Mouse (Mus musculus): Measurements from ENCODE around the gene Car4. TPM values are rescaled to one million over a fixed set of nuclear protein-coding genes. Genes with fewer than 3 reads are reported as not detected.

Gene Car4
- not detected for total RNA-seq (2023)

GRCm38 (mm10) chr11:84957591-84958270 lies at the start of gene Car4:
Gene Car4 (plus strand): TSS chr11:84957786.

GRCm38 (mm10) chr11:84916053-84916702 lies 41.4 kb upstream of the Car4 start, which contains the start of gene Znhit3:
Gene Znhit3 (minus strand): TSS chr11:84916366.

Other genes with a start within 250 kb of the Car4 start
- gene Mrm1, start 138.3 kb upstream of the Car4 start, total RNA-seq (2023): 1 to 10 TPM; 5.5 to 7.0 TPM
- 10 to 100 TPM; 28.7 to 29.9 TPM for gene Dhrs11, start 128.8 kb upstream of the Car4 start, total RNA-seq (2023)
- 100 to 1,000 TPM; 102 to 127 TPM for gene Ggnbp2, start 87.0 kb upstream of the Car4 start, total RNA-seq (2023)
- gene Myo19, start 77.6 kb upstream of the Car4 start, total RNA-seq (2023): 1 to 10 TPM; 2.5 to 3.4 TPM
- gene Pigw, start 77.5 kb upstream of the Car4 start, total RNA-seq (2023): 1 to 10 TPM; 2.4 to 3.3 TPM
- gene Znhit3, start 41.4 kb upstream of the Car4 start, total RNA-seq (2023): 10 to 100 TPM in 1 of 2 experiments, 1 to 10 TPM in 1; 7.2 to 10.3 TPM
- gene Usp32, start 182.4 kb downstream of the Car4 start, total RNA-seq (2023): 10 to 100 TPM; 70.5 to 75.6 TPM
- not detected for gene 1700125H20Rik, start 212.6 kb downstream of the Car4 start, total RNA-seq (2023)

Data from neutrophil, adult 83 days (primary cell).